Mouse (Mus musculus) thymus, adult 2 months (tissue): ENCODE results near the gene Hdac10.

Experiments
- CTCF ChIP-seq: fragments of 200-500 bp; IDR thresholded peaks from 2 replicates; pipeline ENCODE4 v1.5.1; 2012; ENCODE audit warnings: mild to moderate bottlenecking, control low read depth, low read length, moderate library complexity, borderline replicate concordance; ENCODE audit not compliant: control insufficient read depth, poor library complexity, insufficient read depth; ENCODE audit errors: extremely low read depth
- POLR2A ChIP-seq: fragments of 200-500 bp; IDR thresholded peaks from 2 replicates; pipeline ENCODE4 v1.6.1; 2012; ENCODE audit warnings: mild to moderate bottlenecking, low read length, control low read depth, moderate library complexity; ENCODE audit not compliant: control insufficient read depth, poor library complexity, insufficient read depth; ENCODE audit errors: extremely low read depth

GRCm38 (mm10) chr15:89174889-89175339 lies 46.4 kb upstream of the Hdac10 start:
- no peak for TF ChIP-seq POLR2A
- TF ChIP-seq CTCF: no peak
